Mouse (Mus musculus): ENCODE measurements around the gene Ago3. TPM values are rescaled to one million over a fixed set of nuclear protein-coding genes. Genes with fewer than 3 reads are reported as not detected.
A peak's percentile ranks its signal among the peaks of the same experiment; 100 is the strongest.

Gene Ago3
- polyA plus RNA-seq, 1 experiment from 2014 or later = 19.7 TPM

DNA sequence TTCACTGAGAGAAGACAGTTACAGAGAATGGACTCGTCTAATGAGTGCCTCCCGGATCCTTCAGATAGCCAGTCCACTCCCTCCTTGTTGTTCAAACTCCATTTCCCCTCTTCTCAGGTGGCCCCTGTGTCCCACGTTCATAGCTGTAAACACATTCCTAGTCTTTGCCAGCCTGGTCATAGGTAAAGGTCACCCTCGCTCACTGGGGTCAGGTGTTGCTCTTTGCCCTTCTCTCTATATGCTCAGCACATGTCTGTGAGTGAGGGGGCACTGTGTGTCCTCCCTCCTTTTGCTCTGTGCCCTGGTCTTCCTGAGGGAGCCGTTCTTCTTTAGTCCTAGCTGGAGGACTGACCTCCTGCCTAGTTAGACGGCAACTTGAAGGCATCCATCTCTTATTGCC lies 109.5 kb downstream of the Ago3 start:
- Histone ChIP-seq H3K27me3 (ENCODE audit: control insufficient read depth, insufficient read depth, low read depth, low read length) (peaks cover 3% of the 10 kb centered on the region; the same call in 1 of the 2 replicates), H3K4me3 (ENCODE audit: low read length) (no peak overlapping the region), H3K9ac (ENCODE audit: low read length) (no peak overlapping the region), H3K9me3 (ENCODE audit: control insufficient read depth, low read length) (no peaks in the 10 kb centered on the region), H3K4me1 (replicated peaks; ENCODE audit: control insufficient read depth, insufficient read depth, low read length) (peaks cover 8% of the 10 kb centered on the region), H3K27ac (ENCODE audit: low read length) (no peak overlapping the region), H3K4me2 (ENCODE audit: low read depth, low read length) (no peak overlapping the region), H3K36me3 (ENCODE audit: control insufficient read depth, insufficient read depth, low read length) (peaks cover 30% of the 10 kb centered on the region)
- ATAC-seq (ENCODE audit: low read depth) = no peak
- WGBS = 84% methylated on average over 6 of the region's 6 CpGs

DNA sequence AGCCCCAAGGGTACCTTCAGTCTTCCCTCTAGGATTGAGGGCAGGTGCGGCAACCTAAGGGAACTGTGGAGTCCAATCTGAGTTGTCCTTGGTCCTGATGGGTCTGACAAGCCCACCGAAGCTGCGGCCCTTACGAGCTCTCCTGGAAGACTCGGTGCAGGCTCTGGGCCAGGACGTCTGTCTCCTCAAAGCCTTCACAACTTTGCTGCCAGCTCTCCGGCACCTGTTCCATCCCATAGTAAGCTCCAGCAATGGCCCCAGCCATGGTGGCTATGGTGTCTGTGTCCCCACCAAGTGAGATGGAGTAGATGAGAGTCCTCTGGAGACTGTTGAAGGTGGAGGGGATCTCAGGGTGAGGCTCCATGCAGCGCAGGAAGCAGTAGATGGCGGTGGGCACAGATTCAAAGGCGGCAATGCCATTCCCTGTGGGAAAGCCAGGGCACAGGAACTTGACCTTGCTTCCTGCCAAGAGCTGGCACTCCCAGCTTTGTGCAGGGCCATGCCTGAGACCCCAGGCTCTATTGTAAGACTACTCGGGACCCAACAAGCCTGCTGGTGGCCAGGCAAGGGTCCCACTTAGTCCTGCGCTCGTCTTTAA lies 112.8 kb downstream of the Ago3 start:
- 89% methylated on average over 13 of the region's 13 CpGs for WGBS

GRCm38 (mm10) chr4:126315931-126316330 lies 113.4 kb downstream of the Ago3 start:
- peaks cover 7% of the 10 kb centered on the region for H3K4me1 ChIP-seq (replicated peaks; ENCODE audit: control insufficient read depth, insufficient read depth, low read length)
- H3K4me3 ChIP-seq (ENCODE audit: low read length) = no peak overlapping the region
- H3K27ac ChIP-seq (ENCODE audit: low read length) = no peak overlapping the region
- H3K27me3 ChIP-seq (ENCODE audit: control insufficient read depth, insufficient read depth, low read depth, low read length) = no peaks in the 10 kb centered on the region
- H3K9ac ChIP-seq (ENCODE audit: low read length) = no peak overlapping the region
- no peaks in the 10 kb centered on the region for H3K9me3 ChIP-seq (ENCODE audit: control insufficient read depth, low read length)
- peak; percentile 43; the same call in 1 of the 2 replicates for ATAC-seq (ENCODE audit: low read depth)
- H3K36me3 ChIP-seq (ENCODE audit: control insufficient read depth, insufficient read depth, low read length) = peaks cover 30% of the 10 kb centered on the region
- WGBS = 32% methylated on average over 5 of the region's 5 CpGs
- H3K4me2 ChIP-seq (ENCODE audit: low read depth, low read length) = no peak overlapping the region

More for the DNA sequence above, 112.8 kb downstream of the Ago3 start:
- Histone ChIP-seq H3K4me2 (ENCODE audit: low read depth, low read length) (no peak overlapping the region), H3K36me3 (ENCODE audit: control insufficient read depth, insufficient read depth, low read length) (peaks cover 30% of the 10 kb centered on the region), H3K4me1 (replicated peaks; ENCODE audit: control insufficient read depth, insufficient read depth, low read length) (peaks cover 7% of the 10 kb centered on the region), H3K9ac (ENCODE audit: low read length) (no peak overlapping the region), H3K4me3 (ENCODE audit: low read length) (no peak overlapping the region), H3K27ac (ENCODE audit: low read length) (no peak overlapping the region), H3K9me3 (ENCODE audit: control insufficient read depth, low read length) (no peaks in the 10 kb centered on the region), H3K27me3 (ENCODE audit: control insufficient read depth, insufficient read depth, low read depth, low read length) (no peaks in the 10 kb centered on the region)
- ATAC-seq (ENCODE audit: low read depth) = no peak

- Histone ChIP-seq H3K4me2 (ENCODE audit: low read depth, low read length) (no peak overlapping the region), H3K9me3 (ENCODE audit: control insufficient read depth, low read length) (no peaks in the 10 kb centered on the region), H3K27me3 (ENCODE audit: control insufficient read depth, insufficient read depth, low read depth, low read length) (no peaks in the 10 kb centered on the region), H3K4me1 (replicated peaks; ENCODE audit: control insufficient read depth, insufficient read depth, low read length) (peaks cover 3% of the 10 kb centered on the region; the same call in 1 of the 2 replicates), H3K36me3 (ENCODE audit: control insufficient read depth, insufficient read depth, low read length) (peaks cover 30% of the 10 kb centered on the region), H3K4me3 (ENCODE audit: low read length) (no peak overlapping the region), H3K9ac (ENCODE audit: low read length) (no peak overlapping the region), H3K27ac (ENCODE audit: low read length) (no peak overlapping the region)
- 56% methylated on average over 10 of the region's 10 CpGs for WGBS
- ATAC-seq (ENCODE audit: low read depth) = no peak
Measured at GRCm38 (mm10) chr4:126314393-126314792, 115.0 kb downstream of the Ago3 start.

DNA sequence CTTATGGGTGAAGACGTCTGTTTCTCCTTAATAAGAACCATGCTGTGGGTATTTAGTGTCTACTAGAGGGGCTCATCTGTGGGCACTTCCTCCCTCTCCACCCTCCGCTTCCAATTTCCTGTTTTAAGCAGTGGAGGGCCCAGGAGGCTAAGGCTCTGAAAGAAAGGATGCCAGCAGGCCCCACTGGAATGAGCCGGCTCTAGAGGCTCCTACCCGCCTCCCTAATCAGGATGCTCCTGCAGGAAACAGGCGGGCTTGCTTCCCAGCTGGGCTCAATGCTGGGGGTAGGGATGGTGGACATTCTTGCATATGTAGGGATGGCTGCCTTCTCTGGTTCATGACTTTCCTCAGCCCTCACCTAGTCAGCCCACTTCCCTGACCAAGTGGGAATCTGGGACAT lies 116.2 kb downstream of the Ago3 start:
- H3K9me3 ChIP-seq (ENCODE audit: control insufficient read depth, low read length) = no peaks in the 10 kb centered on the region
- H3K4me2 ChIP-seq (ENCODE audit: low read depth, low read length) = no peak overlapping the region
- H3K27ac ChIP-seq (ENCODE audit: low read length) = no peak overlapping the region
- H3K9ac ChIP-seq (ENCODE audit: low read length) = no peak overlapping the region
- no peaks in the 10 kb centered on the region for H3K27me3 ChIP-seq (ENCODE audit: control insufficient read depth, insufficient read depth, low read depth, low read length)
- WGBS = 45% methylated on average over 5 of the region's 5 CpGs
- no peak overlapping the region for H3K4me3 ChIP-seq (ENCODE audit: low read length)
- ATAC-seq (ENCODE audit: low read depth) = no peak; the same call in 1 of the 2 replicates
- H3K36me3 ChIP-seq (ENCODE audit: control insufficient read depth, insufficient read depth, low read length) = peaks cover 28% of the 10 kb centered on the region
- H3K4me1 ChIP-seq (replicated peaks; ENCODE audit: control insufficient read depth, insufficient read depth, low read length) = peaks cover 3% of the 10 kb centered on the region; the same call in 1 of the 2 replicates

DNA sequence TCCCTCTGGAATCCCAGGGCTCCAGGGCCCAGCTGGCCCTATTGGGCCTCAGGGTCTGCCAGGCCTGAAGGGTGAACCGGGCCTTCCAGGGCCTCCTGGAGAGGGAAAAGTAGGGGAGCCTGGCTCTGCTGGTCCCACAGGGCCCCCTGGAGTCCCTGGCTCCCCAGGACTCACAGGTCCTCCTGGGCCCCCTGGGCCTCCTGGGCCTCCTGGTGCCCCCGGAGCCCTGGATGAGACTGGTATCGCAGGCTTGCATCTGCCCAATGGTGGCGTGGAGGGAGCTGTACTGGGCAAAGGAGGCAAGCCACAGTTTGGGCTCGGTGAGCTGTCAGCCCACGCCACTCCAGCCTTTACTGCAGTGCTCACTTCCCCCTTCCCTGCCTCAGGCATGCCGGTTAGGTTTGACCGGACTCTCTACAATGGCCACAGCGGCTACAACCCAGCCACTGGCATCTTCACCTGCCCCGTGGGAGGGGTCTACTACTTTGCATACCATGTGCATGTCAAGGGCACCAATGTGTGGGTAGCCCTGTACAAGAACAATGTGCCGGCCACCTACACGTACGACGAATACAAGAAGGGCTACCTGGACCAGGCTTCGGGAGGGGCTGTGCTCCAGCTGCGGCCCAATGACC lies 117.7 kb downstream of the Ago3 start:
- Histone ChIP-seq H3K4me2 (ENCODE audit: low read depth, low read length) (no peak overlapping the region), H3K9ac (ENCODE audit: low read length) (no peak overlapping the region), H3K36me3 (ENCODE audit: control insufficient read depth, insufficient read depth, low read length) (peaks cover 13% of the 10 kb centered on the region), H3K4me3 (ENCODE audit: low read length) (no peak overlapping the region), H3K27me3 (ENCODE audit: control insufficient read depth, insufficient read depth, low read depth, low read length) (no peaks in the 10 kb centered on the region), H3K4me1 (replicated peaks; ENCODE audit: control insufficient read depth, insufficient read depth, low read length) (peaks cover 3% of the 10 kb centered on the region; the same call in 1 of the 2 replicates), H3K9me3 (ENCODE audit: control insufficient read depth, low read length) (no peaks in the 10 kb centered on the region), H3K27ac (ENCODE audit: low read length) (no peak overlapping the region)
- WGBS = 90% methylated on average over 16 of the region's 16 CpGs
- no peak for ATAC-seq (ENCODE audit: low read depth)

DNA sequence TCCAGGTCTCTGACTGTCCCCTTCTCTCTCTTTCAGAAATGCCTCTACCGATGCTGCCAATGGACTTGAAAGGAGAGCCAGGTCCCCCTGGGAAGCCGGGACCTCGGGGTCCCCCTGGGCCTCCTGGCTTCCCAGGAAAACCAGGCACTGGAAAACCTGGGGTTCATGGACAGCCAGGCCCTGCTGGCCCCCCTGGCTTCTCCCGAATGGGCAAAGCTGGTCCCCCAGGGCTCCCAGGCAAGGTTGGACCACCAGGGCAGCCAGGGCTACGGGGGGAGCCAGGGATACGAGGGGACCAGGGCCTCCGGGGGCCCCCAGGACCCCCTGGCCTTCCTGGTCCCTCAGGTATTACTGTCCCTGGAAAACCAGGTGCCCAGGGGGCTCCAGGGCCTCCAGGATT lies 119.0 kb downstream of the Ago3 start:
- no peaks in the 10 kb centered on the region for H3K36me3 ChIP-seq (ENCODE audit: control insufficient read depth, insufficient read depth, low read length)
- H3K4me3 ChIP-seq (ENCODE audit: low read length) = no peak overlapping the region
- H3K4me2 ChIP-seq (ENCODE audit: low read depth, low read length) = no peak overlapping the region
- 76% methylated on average over 7 of the region's 7 CpGs for WGBS
- no peak overlapping the region for H3K9ac ChIP-seq (ENCODE audit: low read length)
- no peak for ATAC-seq (ENCODE audit: low read depth)
- H3K27ac ChIP-seq (ENCODE audit: low read length) = no peak overlapping the region
- H3K4me1 ChIP-seq (replicated peaks; ENCODE audit: control insufficient read depth, insufficient read depth, low read length) = peaks cover 3% of the 10 kb centered on the region; the same call in 1 of the 2 replicates
- no peaks in the 10 kb centered on the region for H3K27me3 ChIP-seq (ENCODE audit: control insufficient read depth, insufficient read depth, low read depth, low read length)
- peaks cover 2% of the 10 kb centered on the region; the same call in 1 of the 2 replicates for H3K9me3 ChIP-seq (ENCODE audit: control insufficient read depth, low read length)

GRCm38 (mm10) chr4:126309922-126310309 lies 119.4 kb downstream of the Ago3 start:
- no peaks in the 10 kb centered on the region for H3K36me3 ChIP-seq (ENCODE audit: control insufficient read depth, insufficient read depth, low read length)
- H3K27ac ChIP-seq (ENCODE audit: low read length) = no peak overlapping the region
- H3K9ac ChIP-seq (ENCODE audit: low read length) = peak overlapping the region; percentile 38; the same call in 1 of the 2 replicates
- no peak overlapping the region for H3K4me3 ChIP-seq (ENCODE audit: low read length)
- peak; percentile 65 for ATAC-seq (ENCODE audit: low read depth)
- 1% methylated on average over 7 of the region's 7 CpGs for WGBS
- H3K4me1 ChIP-seq (replicated peaks; ENCODE audit: control insufficient read depth, insufficient read depth, low read length) = peaks cover 3% of the 10 kb centered on the region; the same call in 1 of the 2 replicates
- H3K4me2 ChIP-seq (ENCODE audit: low read depth, low read length) = peak overlapping the region; percentile 44
- no peaks in the 10 kb centered on the region for H3K27me3 ChIP-seq (ENCODE audit: control insufficient read depth, insufficient read depth, low read depth, low read length)
- peaks cover 2% of the 10 kb centered on the region; the same call in 1 of the 2 replicates for H3K9me3 ChIP-seq (ENCODE audit: control insufficient read depth, low read length)

GRCm38 (mm10) chr4:126309211-126309921 lies 120.0 kb downstream of the Ago3 start:
- Histone ChIP-seq H3K36me3 (ENCODE audit: control insufficient read depth, insufficient read depth, low read length) (no peaks in the 10 kb centered on the region), H3K9ac (ENCODE audit: low read length) (peak overlapping the region; percentile 38; the same call in 1 of the 2 replicates), H3K4me1 (replicated peaks; ENCODE audit: control insufficient read depth, insufficient read depth, low read length) (peaks cover 3% of the 10 kb centered on the region; the same call in 1 of the 2 replicates), H3K9me3 (ENCODE audit: control insufficient read depth, low read length) (peaks cover 2% of the 10 kb centered on the region; the same call in 1 of the 2 replicates), H3K27me3 (ENCODE audit: control insufficient read depth, insufficient read depth, low read depth, low read length) (no peaks in the 10 kb centered on the region), H3K4me3 (ENCODE audit: low read length) (no peak overlapping the region), H3K27ac (ENCODE audit: low read length) (no peak overlapping the region), H3K4me2 (ENCODE audit: low read depth, low read length) (peak overlapping the region; percentile 44)
- WGBS = 16% methylated on average over 20 of the region's 20 CpGs
- ATAC-seq (ENCODE audit: low read depth) = peak; percentile 46

Data from lung, embryonic 16.5 days (tissue).